Mouse (Mus musculus) kidney, postnatal 36 days (tissue): Measurements from ENCODE around the gene Spc24.
"Not testable (repeated sequence)": the region's sequence is repeated elsewhere in the genome, so short reads cannot be mapped to it uniquely, and the experiment has no call there.

Experiments used
- DNase-seq, 2 experiments: peaks; one replicate each; pipeline ENCODE4 v3.0.0; 2021 to 2022; ENCODE audit warnings: mixed read lengths in 2 of 2

Gene Spc24

DNA sequence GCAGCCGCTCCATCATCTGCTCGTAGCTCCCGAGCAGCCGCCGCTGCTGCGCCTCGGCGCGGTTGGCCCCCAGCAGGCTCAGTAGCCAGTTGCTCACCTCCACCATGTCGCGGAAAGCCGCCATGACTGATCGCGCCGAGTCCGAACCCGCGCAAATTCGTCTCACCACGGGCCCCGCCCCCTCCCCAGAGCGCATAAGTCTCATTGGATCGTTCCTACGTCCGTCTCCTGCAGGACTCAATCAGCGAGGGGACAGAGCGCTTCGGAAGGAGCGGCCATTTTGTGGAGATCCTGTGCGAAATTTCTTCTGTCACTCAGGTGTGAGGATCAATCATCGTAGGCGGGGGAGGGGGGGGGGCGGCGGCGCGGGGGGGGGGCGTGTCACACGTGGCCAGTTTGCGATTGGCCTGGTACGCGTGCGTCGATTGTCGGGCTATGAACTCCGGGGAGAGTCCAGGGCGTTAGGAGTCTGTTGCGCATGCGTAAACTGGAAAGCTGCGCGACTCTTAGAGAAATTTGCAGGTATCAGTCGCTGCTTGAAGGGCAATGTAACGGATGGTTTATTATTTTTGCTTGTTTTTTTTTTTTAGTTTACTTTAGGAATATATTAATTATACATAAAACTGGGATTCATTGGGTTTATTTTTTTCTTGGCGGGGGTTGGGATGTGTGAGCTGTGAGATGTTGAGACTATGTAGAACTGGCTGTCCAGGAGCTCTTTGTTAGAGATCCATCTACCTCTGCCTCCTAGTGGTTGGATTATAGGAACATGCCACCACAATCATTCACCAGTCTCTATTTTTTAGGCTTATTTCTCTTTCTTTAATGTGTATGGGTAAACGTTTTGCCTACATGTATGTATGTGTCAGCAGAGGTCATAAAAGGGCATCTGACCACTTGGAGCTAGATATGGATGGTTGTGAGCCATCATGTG lies at the start of gene Spc24:
TSS of gene Spc24 (minus strand) at position 149 of the 934 bp plus-strand sequence.
- peak; percentile 97 for DNase-seq

DNA sequence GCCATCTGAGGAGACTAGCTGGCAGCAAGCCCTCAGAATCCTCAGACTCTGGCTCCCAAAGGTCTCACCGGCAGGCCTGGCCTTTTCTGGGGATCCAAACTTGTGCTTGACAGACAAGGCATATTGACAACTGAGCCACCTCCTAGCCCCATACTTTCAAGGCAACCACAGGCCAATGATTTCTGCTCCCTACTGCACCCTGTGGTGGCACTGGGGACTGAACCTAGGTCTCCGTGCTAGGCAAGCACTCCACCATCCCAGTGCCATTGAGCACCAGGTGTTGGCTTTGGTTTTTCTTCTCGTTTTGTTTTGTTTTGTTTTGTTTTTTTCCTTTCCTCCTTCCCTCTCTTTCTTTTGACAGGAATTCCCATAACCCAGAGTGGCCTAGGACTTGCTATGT lies 48.5 kb upstream of the Spc24 start:
- peak in 1 of 2 experiments; percentile 32 for DNase-seq

GRCm38 (mm10) chr9:21806976-21807375 lies 46.9 kb upstream of the Spc24 start:
- no peak for DNase-seq

- DNase-seq: no peak
These were observed 46.3 kb upstream of the Spc24 start for GRCm38 (mm10) chr9:21806363-21806762.

DNA sequence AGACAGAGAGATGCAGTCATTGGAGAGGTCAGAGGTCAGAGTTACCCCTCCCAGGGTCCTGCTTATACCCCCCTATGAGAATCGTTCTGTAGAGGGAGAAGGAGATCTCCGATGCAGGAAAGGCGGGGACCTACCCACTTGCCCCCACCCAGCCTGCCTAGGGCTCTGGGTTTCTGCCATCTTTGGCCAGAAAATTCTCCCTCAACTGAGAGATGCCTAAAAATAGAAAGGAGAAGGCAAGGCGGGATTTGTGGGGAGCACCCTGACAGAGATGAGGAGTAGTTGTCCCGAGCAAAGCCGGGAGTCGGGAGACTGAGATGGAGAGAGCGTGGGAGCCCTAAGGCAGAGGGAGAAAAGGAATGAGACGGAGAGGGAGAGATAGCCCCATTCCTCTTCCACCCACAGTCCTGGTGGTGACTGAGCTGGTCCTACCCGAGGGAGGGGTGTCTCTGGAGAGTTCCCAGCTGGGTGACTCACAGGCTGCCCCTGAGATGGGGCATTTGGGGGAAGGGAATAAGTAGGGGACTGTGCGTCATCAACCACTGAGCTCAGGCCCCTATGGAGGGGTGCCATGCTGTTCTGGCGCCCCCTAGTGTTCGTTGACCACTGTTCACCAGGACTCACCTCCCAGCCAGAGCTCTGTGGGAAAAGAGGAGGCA lies 44.0 kb upstream of the Spc24 start:
- DNase-seq: peak; percentile 76 to 91

DNA sequence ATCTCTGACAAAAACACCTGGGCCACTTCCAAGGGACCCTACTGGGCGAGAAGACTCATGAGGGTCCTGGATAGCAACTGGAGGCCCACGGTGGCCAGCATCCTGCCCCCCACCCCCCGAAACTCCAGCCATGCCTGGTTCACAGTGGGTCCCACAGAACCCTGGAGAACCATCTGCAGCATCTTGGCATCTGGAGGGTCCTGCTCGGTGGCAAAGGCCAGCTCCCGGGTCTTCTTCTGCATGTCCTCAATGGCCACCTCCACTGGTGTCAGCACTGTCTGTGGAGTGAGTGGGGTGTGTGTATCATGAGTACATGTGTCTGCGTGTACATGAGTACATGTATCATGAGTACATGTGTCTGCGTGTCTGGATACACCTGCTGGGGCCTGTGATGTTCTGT lies 41.5 kb upstream of the Spc24 start:
- DNase-seq: no peak

- no peak for DNase-seq
These were observed 41.0 kb upstream of the Spc24 start for GRCm38 (mm10) chr9:21801121-21801520.

DNA sequence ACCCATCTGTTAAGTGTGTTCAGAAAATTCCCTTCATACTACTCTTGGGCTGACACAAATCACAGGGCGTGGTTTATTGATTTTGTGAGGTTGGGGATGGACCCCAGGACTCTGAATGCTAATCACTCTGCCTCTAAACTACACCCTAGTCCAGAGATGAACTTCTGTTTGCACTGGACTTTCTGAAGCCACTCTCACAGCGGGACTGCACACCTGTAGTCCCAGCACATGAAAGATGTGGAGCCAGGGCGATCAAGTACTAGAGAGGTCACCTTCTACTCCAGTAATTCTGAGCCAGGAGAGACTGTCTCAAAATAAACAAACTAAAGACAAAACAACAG lies 38.9 kb upstream of the Spc24 start:
- no peak for DNase-seq

DNA sequence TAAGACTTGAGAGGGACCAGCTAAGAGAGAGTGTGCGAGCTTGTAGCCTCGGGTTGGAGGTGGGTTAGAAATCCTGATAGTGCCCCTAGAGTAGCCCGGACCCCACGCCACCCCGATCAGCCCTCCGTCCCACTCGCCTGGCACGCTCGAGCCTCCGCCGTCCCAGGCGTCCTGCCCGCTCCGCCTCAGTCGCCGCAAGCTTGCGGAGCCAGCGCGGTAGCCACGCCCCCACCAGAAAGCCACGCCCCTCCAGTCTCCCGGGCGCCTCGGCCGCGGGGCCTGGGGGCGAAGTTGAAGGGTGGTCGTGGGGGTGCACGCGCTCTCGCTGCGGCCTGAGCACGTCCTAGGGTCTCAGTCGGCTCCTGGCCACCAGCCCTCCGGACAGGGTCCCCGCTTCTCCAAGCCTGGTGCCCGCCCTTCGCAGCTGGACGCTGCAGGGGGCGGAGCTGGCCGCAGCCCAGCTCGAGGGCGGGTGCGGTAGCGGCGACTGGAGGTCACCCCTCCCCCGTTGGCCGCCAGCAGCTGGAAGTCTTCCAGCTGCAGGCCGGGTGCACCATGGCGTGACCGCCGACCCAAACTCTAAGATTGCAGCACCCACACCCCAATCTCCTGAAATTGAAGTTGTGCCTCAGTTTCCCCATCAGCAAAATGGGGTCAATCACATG lies 38.4 kb upstream of the Spc24 start, which contains the start of gene Kank2:
TSS of gene Kank2 (minus strand) at position 400 of the 665 bp plus-strand sequence.
- DNase-seq: peak; percentile 87 to 96

GRCm38 (mm10) chr9:21797921-21798344 lies 37.8 kb upstream of the Spc24 start:
- peak; percentile 51 to 79 for DNase-seq

DNA sequence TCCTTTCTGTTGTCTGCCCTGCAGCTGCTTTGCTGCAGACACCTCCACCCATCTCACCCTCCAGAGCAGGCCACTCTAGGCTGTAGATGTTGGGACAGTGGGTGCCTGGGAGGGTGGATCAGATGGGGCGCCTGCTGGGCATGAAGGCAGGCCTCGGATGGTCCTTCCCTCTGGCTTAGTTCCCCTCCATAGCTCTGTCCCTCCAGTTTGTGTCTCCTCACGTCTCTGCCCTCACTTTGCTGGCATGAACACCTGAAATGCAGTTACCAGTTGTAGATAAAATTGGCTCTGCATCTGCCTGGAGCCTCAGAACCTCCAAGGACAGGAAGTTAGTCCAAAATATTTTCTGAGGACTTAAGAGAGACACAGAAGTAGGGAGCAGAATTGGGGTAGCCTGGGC lies 36.8 kb upstream of the Spc24 start:
- DNase-seq: no peak

- peak; percentile 29 to 46 for DNase-seq
These were observed 36.2 kb upstream of the Spc24 start for GRCm38 (mm10) chr9:21796259-21796658.

- DNase-seq: no peak
These were observed 35.5 kb upstream of the Spc24 start for GRCm38 (mm10) chr9:21795579-21795978.

GRCm38 (mm10) chr9:21794925-21795324 lies 34.8 kb upstream of the Spc24 start:
- DNase-seq: no peak

GRCm38 (mm10) chr9:21794344-21794834 lies 34.3 kb upstream of the Spc24 start:
- DNase-seq: no peak

DNA sequence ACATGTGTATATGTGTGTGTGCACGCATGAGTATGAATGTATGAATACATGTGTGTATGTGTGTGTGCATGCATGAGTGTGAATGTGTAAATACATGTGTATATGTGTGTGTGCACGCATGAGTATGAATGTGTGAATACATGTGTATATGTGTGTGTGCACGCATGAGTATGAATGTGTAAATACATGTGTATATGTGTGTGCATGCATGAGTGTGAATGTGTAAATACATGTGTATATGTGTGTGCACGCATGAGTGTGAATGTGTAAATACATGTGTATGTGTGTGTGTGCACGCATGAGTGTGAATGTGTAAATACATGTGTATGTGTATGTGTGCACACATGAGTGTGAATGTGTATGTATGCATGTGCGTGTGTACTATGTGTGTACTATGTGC lies 33.4 kb upstream of the Spc24 start:
- DNase-seq: not testable (repeated sequence)

GRCm38 (mm10) chr9:21792644-21793043 lies 32.5 kb upstream of the Spc24 start:
- DNase-seq: peak; percentile 44 to 49

DNA sequence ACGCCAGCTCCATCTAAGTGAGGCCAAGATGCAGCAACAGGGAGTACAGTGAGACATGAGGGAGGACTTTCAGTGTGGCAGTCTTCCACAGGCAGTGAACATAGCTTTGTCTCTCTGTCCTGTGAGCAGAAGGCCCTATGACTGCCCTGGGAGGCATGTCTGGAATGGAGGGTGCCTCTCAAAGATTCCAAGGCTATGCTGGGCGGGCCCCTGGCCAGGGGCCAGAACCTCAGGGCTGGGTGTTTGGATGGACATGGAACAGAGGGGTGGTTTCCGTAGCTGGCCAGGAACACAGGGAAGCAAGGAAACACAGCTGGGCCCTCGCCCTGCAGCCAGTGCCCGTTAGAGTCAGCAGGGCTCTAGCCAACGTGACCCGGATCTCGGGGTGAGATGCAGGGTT lies 31.8 kb upstream of the Spc24 start:
- peak; percentile 80 to 84 for DNase-seq

GRCm38 (mm10) chr9:21788234-21788633 lies 28.1 kb upstream of the Spc24 start:
- no peak for DNase-seq

DNA sequence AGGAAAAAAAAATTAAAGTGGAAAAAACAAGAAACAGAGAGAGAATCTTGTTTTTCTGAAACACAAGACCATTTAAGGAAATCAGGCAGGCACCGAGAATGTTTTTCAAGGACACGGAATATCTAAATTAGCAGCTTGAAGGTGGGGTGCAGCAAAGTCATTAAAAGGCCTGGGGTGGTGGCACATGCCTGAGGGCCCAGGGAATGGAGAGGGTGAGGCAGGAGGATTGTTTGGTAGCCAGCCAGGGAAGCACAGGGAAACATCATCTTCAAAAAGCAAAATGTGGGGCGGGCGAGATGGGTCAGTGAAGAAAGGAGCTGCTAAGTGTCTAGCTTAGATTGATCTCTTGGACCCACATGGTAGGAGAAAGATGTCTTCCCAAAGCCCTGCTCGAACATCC lies 27.6 kb upstream of the Spc24 start:
- DNase-seq: no peak

DNA sequence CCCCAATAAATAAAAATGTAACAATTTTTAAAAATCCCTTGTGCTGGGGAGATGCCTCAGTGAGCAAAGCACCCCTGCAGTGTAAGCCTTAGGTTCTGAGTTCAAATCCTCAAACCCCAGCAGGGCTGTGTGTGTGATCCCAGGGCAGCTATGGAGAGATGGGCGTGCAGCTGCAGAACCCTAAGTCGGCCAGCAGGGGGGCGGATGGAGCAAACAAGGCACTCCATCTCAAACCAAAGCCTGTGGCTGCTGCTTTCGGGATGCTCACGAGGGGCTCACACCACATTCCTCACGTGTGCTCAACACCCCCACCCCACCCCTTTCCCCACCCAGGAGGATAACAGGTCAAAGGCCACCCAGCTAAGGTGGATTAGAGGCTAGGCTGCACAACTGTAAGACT lies 26.8 kb upstream of the Spc24 start:
- DNase-seq: peak; percentile 67 to 86

GRCm38 (mm10) chr9:21786309-21786708 lies 26.2 kb upstream of the Spc24 start:
- DNase-seq: not testable (repeated sequence)
